ENCODE assay signal across 8 mouse cellular contexts in the genomic region with DNA sequence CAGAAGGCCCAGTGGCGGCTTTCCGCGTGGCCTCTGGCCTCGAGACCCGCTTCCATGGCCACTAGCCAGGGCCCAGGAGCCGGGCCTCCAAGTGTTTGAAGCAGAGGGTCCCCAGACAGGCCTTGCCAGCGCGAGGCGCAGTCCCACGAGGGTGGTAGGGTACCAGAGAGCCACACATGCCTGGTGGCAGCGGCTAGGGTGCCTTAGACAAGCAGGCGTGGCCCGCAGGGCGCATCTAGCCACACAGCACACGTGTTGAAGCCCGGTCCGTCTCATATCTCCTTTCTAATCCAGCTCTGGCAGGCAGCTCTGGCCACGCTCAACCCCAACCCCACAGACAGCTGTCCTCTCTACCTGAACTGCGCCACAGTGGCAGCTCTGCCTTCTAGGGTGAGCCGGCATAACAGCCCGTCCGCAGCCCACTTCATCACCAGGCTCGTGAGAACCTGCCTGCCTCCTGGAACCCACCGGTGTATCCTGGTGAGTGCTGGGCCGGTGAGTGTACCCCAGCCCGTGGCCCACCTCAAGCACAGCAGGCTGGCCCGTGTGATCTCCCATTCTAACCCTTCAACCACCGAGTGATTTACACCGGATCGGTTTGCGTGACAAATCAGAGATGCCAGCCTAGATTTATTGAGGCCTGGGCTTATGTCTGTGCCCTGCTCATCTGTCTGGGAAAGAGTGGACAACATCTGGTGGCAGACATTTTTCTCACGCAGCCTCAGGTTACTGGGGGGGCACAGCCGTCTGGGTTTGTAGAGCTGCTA. TPM values are rescaled to one million over a fixed set of nuclear protein-coding genes. Genes with fewer than 3 reads are reported as not detected.
DNase-seq lines count a peak whose midpoint lies in the region; ATAC-seq and TF ChIP-seq lines count a peak whose summit lies in the region.

No protein-coding gene starts in this region.

- H3K4me1 ChIP-seq in stomach, postnatal 0 days (replicated peaks; ENCODE audit: control insufficient read depth, insufficient read depth): peaks cover 3% of the 10 kb centered on the region; the same call in 1 of the 2 replicates

- peaks cover 11% of the 10 kb centered on the region; the same call in 1 of the 2 replicates for H3K36me3 ChIP-seq in stomach, postnatal 0 days (ENCODE audit: control insufficient read depth, insufficient read depth, low read length)

- TF ChIP-seq EP300 in stomach, postnatal 0 days (optimal IDR thresholded peaks at IDR 0.05): no peak

- H3K9me3 ChIP-seq in stomach, postnatal 0 days (ENCODE audit: control insufficient read depth, low read length): no peaks in the 10 kb centered on the region

- TF ChIP-seq CTCF in stomach, postnatal 0 days (IDR thresholded peaks at IDR 0.05; ENCODE audit: low read depth): no peak

- H3K4me3 ChIP-seq in stomach, postnatal 0 days (ENCODE audit: low read depth, low read length): peak overlapping the region; percentile 61

- peak overlapping the region; percentile 88 for H3K4me2 ChIP-seq in stomach, postnatal 0 days (replicated peaks; ENCODE audit: low read depth)

- no peaks in the 10 kb centered on the region for H3K27me3 ChIP-seq in stomach, postnatal 0 days (ENCODE audit: control insufficient read depth, insufficient read depth, low read length)

- peak; percentile 39 for DNase-seq in ovary, postnatal 10 days (ENCODE audit: low spot score)
- no peak for DNase-seq in ovary, postnatal 36 days (ENCODE audit: low spot score)
- DNase-seq in embryo, embryonic 10 days (ENCODE audit: low spot score): peak; percentile 52
- DNase-seq in kidney, postnatal 25 days: peak; percentile 22 to 66
- peak; percentile 59 for DNase-seq in stomach, postnatal 0 days (ENCODE audit: low spot score)

- peak overlapping the region; percentile 91 for H3K9ac ChIP-seq in stomach, postnatal 0 days (ENCODE audit: low read length)

- 42% methylated on average over 33 of the region's 33 CpGs for WGBS in stomach, postnatal 0 days

- H3K27ac ChIP-seq in stomach, postnatal 0 days (replicated peaks): peak overlapping the region; percentile 78

- ATAC-seq in granulocyte monocyte progenitor cell, adult 5-6 weeks (replicated peaks; ENCODE audit: poor library complexity, severe bottlenecking): peak; percentile 58
- ATAC-seq in megakaryocyte-erythroid progenitor cell, adult 5-6 weeks (replicated peaks; ENCODE audit: low FRiP score, low TSS enrichment, poor library complexity, severe bottlenecking): peak; percentile 84
- peak; percentile 54 for ATAC-seq in stomach, postnatal 0 days (ENCODE audit: low FRiP score, low TSS enrichment)
- no peak; the same call in 1 of the 2 replicates for ATAC-seq in monocyte, adult 5-6 weeks (replicated peaks; ENCODE audit: insufficient number of reproducible peaks, low FRiP score, low TSS enrichment, poor library complexity, severe bottlenecking)

RNA-seq across cellular contexts. Expression of a gene that starts 0.8 kb away (rescaled TPM):
- 59.3 and 81.7 TPM in 2 replicates for total RNA-seq in granulocyte monocyte progenitor cell, adult 5-6 weeks (2014; fragmentation: Nextera tagmentation)
- 24.6 and 30.2 TPM in 2 replicates for total RNA-seq in granulocyte monocyte progenitor cell, adult 5-6 weeks (2017)
- 80.3 and 84.4 TPM in 2 replicates for total RNA-seq in megakaryocyte-erythroid progenitor cell, adult 5-6 weeks (2014; fragmentation: Nextera tagmentation)
- 28.4 and 30.9 TPM in 2 replicates for total RNA-seq in megakaryocyte-erythroid progenitor cell, adult 5-6 weeks (2017)
- polyA plus RNA-seq in stomach, postnatal 0 days (2015; fragmentation: Nextera tagmentation; extraction: Ambion mirVana): 41.0 and 44.6 TPM in 2 replicates
- 12.7 to 23.3 TPM (median 20.4 TPM) in 3 replicates for total RNA-seq in monocyte, adult 5-6 weeks (2017)

RNA-seq across cellular contexts. Expression of a gene that starts 34.9 kb away (rescaled TPM):
- total RNA-seq in granulocyte monocyte progenitor cell, adult 5-6 weeks (2014; fragmentation: Nextera tagmentation): 36.7 and 46.6 TPM in 2 replicates
- total RNA-seq in granulocyte monocyte progenitor cell, adult 5-6 weeks (2017): 40.6 and 48.2 TPM in 2 replicates
- 29.5 and 37.2 TPM in 2 replicates for total RNA-seq in megakaryocyte-erythroid progenitor cell, adult 5-6 weeks (2014; fragmentation: Nextera tagmentation)
- total RNA-seq in megakaryocyte-erythroid progenitor cell, adult 5-6 weeks (2017): 25.0 and 32.9 TPM in 2 replicates
- 3.6 and 4.1 TPM in 2 replicates for polyA plus RNA-seq in stomach, postnatal 0 days (2015; fragmentation: Nextera tagmentation; extraction: Ambion mirVana)
- total RNA-seq in monocyte, adult 5-6 weeks (2017): 53.2 to 57.0 TPM (median 54.4 TPM) in 3 replicates
